Mouse (Mus musculus) liver, embryonic 11.5 days (tissue): ENCODE results near the gene Upk2. TPM values are rescaled to one million over a fixed set of nuclear protein-coding genes. Genes with fewer than 3 reads are reported as not detected.

Experiments used
- ATAC-seq: fragments of 200-750 bp; cut with Nextera tagmentation; replicated peaks from 2 replicates; pipeline ENCODE4 v1.8.0; 2017; ENCODE audit warnings: moderate number of reproducible peaks, mild to moderate bottlenecking, moderate TSS enrichment, moderate library complexity; ENCODE audit not compliant: low FRiP score
- DNase-seq: peaks from one replicate; pipeline ENCODE4 v3.0.0-alpha.2; 2017; ENCODE audit warnings: low spot score
- H3K27ac ChIP-seq: fragments of 300-500 bp; sonication (generic); 2 replicates; pipeline ENCODE4 v1.5.1; 2014; ENCODE audit warnings: mild to moderate bottlenecking, low read depth, low read length, control low read depth
- H3K27me3 ChIP-seq: fragments of 300-500 bp; sonication (generic); replicated peaks from 2 replicates; pipeline ENCODE4 v1.6.1; 2014; ENCODE audit warnings: low read length, mixed read lengths; ENCODE audit not compliant: control insufficient read depth, insufficient read depth
- H3K36me3 ChIP-seq: fragments of 300-500 bp; sonication (generic); 2 replicates; pipeline ENCODE4 v1.6.1; 2014; ENCODE audit warnings: mild to moderate bottlenecking, low read length, moderate library complexity, mixed read lengths; ENCODE audit not compliant: control insufficient read depth, insufficient read depth
- H3K4me1 ChIP-seq: fragments of 300-500 bp; sonication (generic); replicated peaks from 2 replicates; pipeline ENCODE4 v1.6.1; 2014; ENCODE audit warnings: low read length, mixed read lengths; ENCODE audit not compliant: control insufficient read depth, insufficient read depth
- H3K4me2 ChIP-seq: fragments of 300-500 bp; sonication (generic); 2 replicates; pipeline ENCODE4 v1.6.1; 2014; ENCODE audit warnings: mild to moderate bottlenecking, control low read depth, moderate library complexity
- H3K4me3 ChIP-seq: fragments of 300-500 bp; sonication (generic); 2 replicates; pipeline ENCODE4 v1.5.1; 2014; ENCODE audit warnings: low read depth, low read length, control low read depth
- H3K9ac ChIP-seq: fragments of 300-500 bp; sonication (generic); 2 replicates; pipeline ENCODE4 v1.6.1; 2014; ENCODE audit warnings: low read depth, low read length, control low read depth
- H3K9me3 ChIP-seq: fragments of 300-500 bp; sonication (generic); 2 replicates; pipeline ENCODE4 v1.6.1; 2016; ENCODE audit warnings: low read length, inconsistent platforms, mixed read lengths; ENCODE audit not compliant: control insufficient read depth
- WGBS: fragments of 180-500 bp; shearing (Covaris S2); extraction: QIAGEN DNeasy Blood & Tissue Kit; methylation state at CpG from one replicate; pipeline ENCODE4 v1.1.7; 2014; 5-methylcytosine and 5-hydroxymethylcytosine counted together
- polyA plus RNA-seq: library from polyadenylated mRNA; unstranded; fragments of >200 nt; fragmentation: Nextera tagmentation; extraction: Ambion mirVana; gene quantifications from 2 replicates; pipeline ENCODE4 v1.2.1, GENCODE M21; 2014

Gene Upk2
- polyA plus RNA-seq, 1 experiment from 2014 or later: not detected

GRCm38 (mm10) chr9:44497624-44498377 lies 43.0 kb upstream of the Upk2 start:
- peaks cover 70% of the 10 kb centered on the region for H3K4me1 ChIP-seq
- H3K27ac ChIP-seq: peak overlapping the region; percentile 85
- H3K9me3 ChIP-seq: no peaks in the 10 kb centered on the region
- H3K9ac ChIP-seq: peak overlapping the region; percentile 63
- H3K36me3 ChIP-seq: no peaks in the 10 kb centered on the region
- WGBS: 2% methylated on average over 11 of the region's 11 CpGs
- peaks cover 10% of the 10 kb centered on the region; the same call in 1 of the 2 replicates for H3K27me3 ChIP-seq
- peak overlapping the region; percentile 44 for H3K4me3 ChIP-seq
- peak; percentile 44 for ATAC-seq
- H3K4me2 ChIP-seq: peak overlapping the region; percentile 89
- no peak for DNase-seq

- no peak for ATAC-seq
- Histone ChIP-seq H3K36me3 (no peaks in the 10 kb centered on the region), H3K4me1 (peaks cover 72% of the 10 kb centered on the region), H3K4me3 (no peak overlapping the region), H3K9ac (no peak overlapping the region), H3K9me3 (no peaks in the 10 kb centered on the region), H3K4me2 (no peak overlapping the region), H3K27ac (no peak overlapping the region), H3K27me3 (peaks cover 10% of the 10 kb centered on the region; the same call in 1 of the 2 replicates)
- no peak for DNase-seq
- WGBS: 50% methylated on average over 12 of the region's 12 CpGs
Observed at GRCm38 (mm10) chr9:44496803-44497461, 42.2 kb upstream of the Upk2 start.

GRCm38 (mm10) chr9:44495810-44496344 lies 41.1 kb upstream of the Upk2 start:
- H3K4me1 ChIP-seq: peaks cover 74% of the 10 kb centered on the region
- H3K36me3 ChIP-seq: no peaks in the 10 kb centered on the region
- no peak overlapping the region for H3K9ac ChIP-seq
- H3K27me3 ChIP-seq: peaks cover 10% of the 10 kb centered on the region; the same call in 1 of the 2 replicates
- no peaks in the 10 kb centered on the region for H3K9me3 ChIP-seq
- 78% methylated on average over 10 of the region's 10 CpGs for WGBS
- no peak overlapping the region for H3K27ac ChIP-seq
- no peak for DNase-seq
- no peak overlapping the region for H3K4me3 ChIP-seq
- ATAC-seq: no peak
- no peak overlapping the region for H3K4me2 ChIP-seq

GRCm38 (mm10) chr9:44494863-44495809 lies 40.4 kb upstream of the Upk2 start:
- Histone ChIP-seq H3K4me1 (peaks cover 74% of the 10 kb centered on the region), H3K9ac (no peak overlapping the region), H3K4me2 (peak overlapping the region; percentile 8), H3K36me3 (no peaks in the 10 kb centered on the region), H3K27ac (peak overlapping the region; percentile 11; the same call in 1 of the 2 replicates), H3K4me3 (no peak overlapping the region), H3K27me3 (peaks cover 10% of the 10 kb centered on the region; the same call in 1 of the 2 replicates), H3K9me3 (no peaks in the 10 kb centered on the region)
- ATAC-seq (no peak), DNase-seq (no peak)
- 26% methylated on average over 9 of the region's 9 CpGs for WGBS

- 29% methylated on average over 11 of the region's 11 CpGs for WGBS
- Histone ChIP-seq H3K4me3 (no peak overlapping the region), H3K27ac (peak overlapping the region; percentile 36; the same call in 1 of the 2 replicates), H3K9me3 (no peaks in the 10 kb centered on the region), H3K27me3 (peaks cover 6% of the 10 kb centered on the region; the same call in 1 of the 2 replicates), H3K36me3 (no peaks in the 10 kb centered on the region), H3K9ac (0 out of 2 replicates have a peak overlapping the region, but pooled peaks have one; percentile 15), H3K4me2 (peak overlapping the region; percentile 27), H3K4me1 (peaks cover 78% of the 10 kb centered on the region)
- ATAC-seq (no peak), DNase-seq (no peak)
Observed at GRCm38 (mm10) chr9:44494261-44494862, 39.6 kb upstream of the Upk2 start.

- H3K4me3 ChIP-seq: no peak overlapping the region
Observed at GRCm38 (mm10) chr9:44492631-44493461, 38.1 kb upstream of the Upk2 start.

GRCm38 (mm10) chr9:44491351-44491750 lies 36.6 kb upstream of the Upk2 start:
- Histone ChIP-seq H3K27ac (peak overlapping the region; percentile 90), H3K4me3 (no peak overlapping the region), H3K27me3 (no peaks in the 10 kb centered on the region), H3K4me2 (peak overlapping the region; percentile 84; the same call in 1 of the 2 replicates), H3K4me1 (peaks cover 79% of the 10 kb centered on the region), H3K9me3 (no peaks in the 10 kb centered on the region), H3K9ac (no peak overlapping the region), H3K36me3 (no peaks in the 10 kb centered on the region)
- ATAC-seq: no peak
- WGBS: 77% methylated on average over 10 of the region's 10 CpGs
- no peak for DNase-seq

More at GRCm38 (mm10) chr9:44492631-44493461, 38.1 kb upstream of the Upk2 start:
- no peak for DNase-seq
- H3K36me3 ChIP-seq: no peaks in the 10 kb centered on the region
- peaks cover 80% of the 10 kb centered on the region for H3K4me1 ChIP-seq
- no peaks in the 10 kb centered on the region for H3K27me3 ChIP-seq
- H3K9ac ChIP-seq: 0 out of 2 replicates have a peak overlapping the region, but pooled peaks have one; percentile 6
- no peak for ATAC-seq
- 56% methylated on average over 17 of the region's 17 CpGs for WGBS
- no peaks in the 10 kb centered on the region for H3K9me3 ChIP-seq
- peak overlapping the region; percentile 6; the same call in 1 of the 2 replicates for H3K4me2 ChIP-seq
- no peak overlapping the region for H3K27ac ChIP-seq
